Comparison of ENCODE assay signal across 8 mouse cellular contexts in the genomic region with DNA sequence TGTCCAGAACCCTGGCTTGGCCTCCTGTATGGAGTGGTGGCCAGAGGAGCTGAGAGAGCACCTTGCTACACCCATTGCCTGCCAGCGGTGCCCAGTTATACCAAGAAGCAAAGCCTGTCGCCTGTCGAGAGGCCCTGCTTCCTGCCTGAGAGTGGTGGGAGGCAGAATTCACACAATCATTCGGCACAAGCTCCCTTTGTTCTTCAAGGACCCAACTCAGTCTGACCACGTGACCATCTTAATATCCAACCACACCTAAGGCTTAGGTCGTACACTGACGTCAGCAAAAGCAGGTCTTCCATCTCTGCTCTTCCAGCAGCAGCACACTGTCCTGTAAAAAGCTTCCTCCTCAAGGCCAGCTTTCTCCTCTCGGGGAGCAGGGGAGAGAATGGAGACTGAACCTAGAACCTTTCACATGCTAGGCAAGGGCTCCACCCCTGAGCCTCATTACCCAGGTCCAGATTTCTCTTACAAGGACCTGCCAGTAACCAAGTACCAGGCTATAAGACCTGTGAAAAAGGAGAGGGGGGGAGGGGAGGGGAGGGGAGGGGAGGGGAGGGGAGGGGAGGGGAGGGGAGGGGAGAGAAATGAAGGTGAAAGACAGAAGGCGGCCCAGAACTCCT. TPM values are rescaled to one million over a fixed set of nuclear protein-coding genes. Genes with fewer than 3 reads are reported as not detected.
DNase-seq lines count a peak whose midpoint lies in the region; ATAC-seq and TF ChIP-seq lines count a peak whose summit lies in the region.

No protein-coding gene starts in this region.

- no peak overlapping the region for H3K4me3 ChIP-seq in heart, embryonic 15.5 days
- H3K4me3 ChIP-seq in heart, adult 2 months = no peak overlapping the region
- H3K4me3 ChIP-seq in intestine, postnatal 0 days (ENCODE audit: low read depth, low read length) = no peak overlapping the region
- no peak overlapping the region for H3K4me3 ChIP-seq in myocyte

- no peaks in the 10 kb centered on the region for H3K9me3 ChIP-seq in heart, embryonic 15.5 days (replicated peaks)
- H3K9me3 ChIP-seq in intestine, postnatal 0 days (ENCODE audit: control insufficient read depth) = no peaks in the 10 kb centered on the region

- H3K9ac ChIP-seq in heart, embryonic 15.5 days = no peak overlapping the region
- H3K9ac ChIP-seq in heart, adult 2 months (ENCODE audit: low read depth, low read length) = no peak overlapping the region
- H3K9ac ChIP-seq in intestine, postnatal 0 days (ENCODE audit: low read depth, low read length) = no peak overlapping the region

- no peak for TF ChIP-seq CTCF in heart, adult 2 months (IDR thresholded peaks at IDR 0.05)
- no peak for TF ChIP-seq CTCF in intestine, postnatal 0 days (IDR thresholded peaks at IDR 0.05; ENCODE audit: low read depth)

- intact Hi-C loops in heart, adult 2 months (cut with DNase I) = no loop called here

- no peak overlapping the region for H3ac ChIP-seq in myocyte (ENCODE audit: control insufficient read depth, insufficient read length)

- ATAC-seq in heart, embryonic 15.5 days (replicated peaks; ENCODE audit: insufficient number of reproducible peaks, insufficient read depth, low FRiP score, low read depth) = no peak
- ATAC-seq in intestine, postnatal 0 days = no peak

- DNase-seq in heart, adult 2 months = no peak
- DNase-seq in embryo, embryonic 10.5 days (ENCODE audit: low spot score) = peak; percentile 46
- no peak for DNase-seq in gastrocnemius, adult 18-20 months (ENCODE audit: low spot score)
- no peak for DNase-seq in cerebellum, adult 8-10 months
- DNase-seq in heart, adult 11 months = no peak

- peak overlapping the region; percentile 87 for H3K27ac ChIP-seq in heart, embryonic 15.5 days
- H3K27ac ChIP-seq in heart, adult 2 months = no peak overlapping the region
- H3K27ac ChIP-seq in intestine, postnatal 0 days (ENCODE audit: low read depth, low read length) = peak overlapping the region; percentile 79

- no peaks in the 10 kb centered on the region for H3K36me3 ChIP-seq in heart, embryonic 15.5 days
- peaks cover 3% of the 10 kb centered on the region for H3K36me3 ChIP-seq in heart, adult 2 months (ENCODE audit: control insufficient read depth, insufficient read depth, low read length)
- H3K36me3 ChIP-seq in intestine, postnatal 0 days (ENCODE audit: control insufficient read depth, insufficient read depth) = no peaks in the 10 kb centered on the region
- H3K36me3 ChIP-seq in myocyte (ENCODE audit: control insufficient read depth, insufficient read depth) = no peaks in the 10 kb centered on the region

- H3K79me2 ChIP-seq in heart, adult 2 months (replicated peaks; ENCODE audit: control insufficient read depth, insufficient read depth, low read length) = no peaks in the 10 kb centered on the region
- H3K79me2 ChIP-seq in myocyte (ENCODE audit: control insufficient read depth, insufficient read depth) = no peaks in the 10 kb centered on the region

- TF ChIP-seq EP300 in heart, adult 2 months (IDR thresholded peaks at IDR 0.05; ENCODE audit: insufficient read depth, low read depth, low read length) = no peak

- no peaks in the 10 kb centered on the region for H3K27me3 ChIP-seq in heart, embryonic 15.5 days
- no peaks in the 10 kb centered on the region for H3K27me3 ChIP-seq in heart, adult 2 months (ENCODE audit: control insufficient read depth, insufficient read depth, low read length)
- no peaks in the 10 kb centered on the region for H3K27me3 ChIP-seq in intestine, postnatal 0 days (replicated peaks; ENCODE audit: control insufficient read depth, insufficient read depth, low read length)
- no peaks in the 10 kb centered on the region for H3K27me3 ChIP-seq in myocyte (ENCODE audit: control insufficient read depth, insufficient read depth, insufficient read length)

- H3K4me1 ChIP-seq in heart, embryonic 15.5 days (replicated peaks) = peaks cover 56% of the 10 kb centered on the region
- peaks cover 8% of the 10 kb centered on the region for H3K4me1 ChIP-seq in heart, adult 2 months (ENCODE audit: control insufficient read depth, insufficient read depth, low read length)
- peaks cover 22% of the 10 kb centered on the region; the same call in 1 of the 2 replicates for H3K4me1 ChIP-seq in intestine, postnatal 0 days (replicated peaks; ENCODE audit: control insufficient read depth, insufficient read depth, low read length)

- WGBS in heart, embryonic 15.5 days = 34% methylated on average over 9 of the region's 9 CpGs
- WGBS in heart, adult 2 months = 63% methylated on average over 9 of the region's 9 CpGs
- WGBS in intestine, postnatal 0 days = 18% methylated on average over 9 of the region's 9 CpGs

- no peak for TF ChIP-seq POLR2A in heart, adult 2 months (IDR thresholded peaks at IDR 0.05; ENCODE audit: insufficient read depth, low read depth, low read length)
- no peak for TF ChIP-seq POLR2A in myocyte (IDR thresholded peaks at IDR 0.05; ENCODE audit: insufficient read length, low read depth)

- no peak overlapping the region for H3K4me2 ChIP-seq in heart, embryonic 15.5 days
- H3K4me2 ChIP-seq in intestine, postnatal 0 days (replicated peaks; ENCODE audit: low read depth) = no peak overlapping the region; the same call in 1 of the 2 replicates
- H3K4me2 ChIP-seq in myocyte (ENCODE audit: low read depth) = peak overlapping the region; percentile 95

TF ChIP-seq in myocyte, 11 proteins besides CTCF, POLR2A, EP300 and RAD21:
- no peak for TF ChIP-seq MYOG (IDR thresholded peaks at IDR 0.05; ENCODE audit: control insufficient read depth in 1 of 3, insufficient read depth in 1 of 3, insufficient read length in 2 of 3, low read depth in 2 of 3)
- TF ChIP-seq REST (IDR thresholded peaks at IDR 0.05; ENCODE audit: insufficient read depth, insufficient read length) = no peak
- no peak for TF ChIP-seq TCF3 (IDR thresholded peaks at IDR 0.05; ENCODE audit: insufficient read length, low read depth)
- no peak for TF ChIP-seq MAX (IDR thresholded peaks at IDR 0.05; ENCODE audit: low read depth)
- TF ChIP-seq POLR2AphosphoS2 (IDR thresholded peaks at IDR 0.05; ENCODE audit: insufficient read length, low read depth) = no peak
- TF ChIP-seq CEBPB (IDR thresholded peaks at IDR 0.05; ENCODE audit: insufficient read depth, poor library complexity, severe bottlenecking) = no peak
- TF ChIP-seq TCF12 (IDR thresholded peaks at IDR 0.05; ENCODE audit: insufficient read depth, poor library complexity, severe bottlenecking) = no peak

RNA-seq across cellular contexts. Expression of a gene that starts 10.8 kb away (rescaled TPM):
- polyA plus RNA-seq in heart, embryonic 15.5 days (2015; fragmentation: Nextera tagmentation; extraction: Ambion mirVana) = 131 and 164 TPM in 2 replicates
- total RNA-seq in heart, adult 2 months (2021) = 10 to 100 TPM in 1 of 2 experiments, 1 to 10 TPM in 1; 9.2 to 12.2 TPM
- polyA plus RNA-seq in heart, adult 2 months (2012; rRNA removed) = 21.2 and 31.1 TPM in 2 replicates
- polyA plus RNA-seq in intestine, postnatal 0 days (2015; fragmentation: Nextera tagmentation; extraction: Ambion mirVana) = 35.6 and 42.1 TPM in 2 replicates
- polyA plus RNA-seq in myocyte (2012; fragmentation: generic; extraction: Trizol) = 868 TPM
- 1 to 10 TPM; 5.5 to 8.3 TPM for total RNA-seq in gastrocnemius, adult 18-20 months (2021)

RNA-seq across cellular contexts. Expression of a gene that starts 50.2 kb away (rescaled TPM):
- polyA plus RNA-seq in heart, embryonic 15.5 days (2015; fragmentation: Nextera tagmentation; extraction: Ambion mirVana) = 2.5 TPM in 2 replicates
- total RNA-seq in heart, adult 2 months (2021) = 1 to 10 TPM; 4.6 to 6.0 TPM
- 9.0 and 12.6 TPM in 2 replicates for polyA plus RNA-seq in heart, adult 2 months (2012; rRNA removed)
- polyA plus RNA-seq in intestine, postnatal 0 days (2015; fragmentation: Nextera tagmentation; extraction: Ambion mirVana) = 0.04 TPM in 1 of 2 replicates, not detected in the other
- polyA plus RNA-seq in myocyte (2012; fragmentation: generic; extraction: Trizol) = 0.16 TPM
- total RNA-seq in gastrocnemius, adult 18-20 months (2021) = under 1 TPM in 1 of 2 experiments, not detected in 1; 0.14 TPM
